Mouse (Mus musculus) cerebellum, adult 11-12 months (tissue): ENCODE data around the gene Rgs11.

Experiments used
- DNase-seq: peaks from one replicate; pipeline ENCODE4 v3.0.0; 2022

Rgs11 gene

DNA sequence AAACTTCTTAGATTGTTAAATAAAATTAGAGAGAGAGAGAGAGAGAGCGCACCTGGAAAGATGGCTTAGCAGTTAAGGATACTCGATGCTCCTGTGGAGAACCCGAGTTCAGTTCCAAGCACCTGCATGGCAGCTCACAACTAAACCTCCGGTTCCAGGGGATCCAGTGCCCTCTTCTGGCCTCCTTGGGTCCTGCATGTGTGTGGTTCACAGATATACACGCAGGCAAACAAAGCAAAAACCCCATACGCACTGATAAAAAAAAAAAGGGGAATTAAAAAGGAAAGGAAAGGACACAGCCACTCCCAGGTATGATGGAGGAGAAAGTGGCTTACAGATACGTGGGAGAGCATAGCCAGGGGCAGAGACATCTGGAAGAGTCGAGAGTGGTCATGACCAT is 30.1 kb downstream of the Rgs11 start:
- DNase-seq: no peak

DNA sequence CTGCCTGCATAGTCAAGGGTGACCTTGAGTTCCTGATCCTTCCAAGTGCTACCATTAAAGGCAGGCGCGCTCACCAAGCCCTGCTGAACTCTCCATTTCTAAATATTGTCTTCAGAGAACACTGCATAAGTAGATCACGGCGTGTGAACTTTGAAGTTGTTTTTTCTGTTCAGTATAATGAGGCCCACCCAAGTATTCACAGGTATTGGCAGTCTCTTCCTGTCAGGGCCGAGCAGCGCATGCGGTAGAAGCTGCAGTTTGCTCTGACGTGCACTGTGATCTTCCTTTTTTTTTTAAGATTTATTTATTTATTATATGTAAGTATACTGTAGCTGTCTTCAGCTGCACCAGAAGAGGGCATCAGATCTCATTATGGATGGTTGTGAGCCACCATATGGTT is 31.6 kb downstream of the Rgs11 start:
- no peak for DNase-seq

DNA sequence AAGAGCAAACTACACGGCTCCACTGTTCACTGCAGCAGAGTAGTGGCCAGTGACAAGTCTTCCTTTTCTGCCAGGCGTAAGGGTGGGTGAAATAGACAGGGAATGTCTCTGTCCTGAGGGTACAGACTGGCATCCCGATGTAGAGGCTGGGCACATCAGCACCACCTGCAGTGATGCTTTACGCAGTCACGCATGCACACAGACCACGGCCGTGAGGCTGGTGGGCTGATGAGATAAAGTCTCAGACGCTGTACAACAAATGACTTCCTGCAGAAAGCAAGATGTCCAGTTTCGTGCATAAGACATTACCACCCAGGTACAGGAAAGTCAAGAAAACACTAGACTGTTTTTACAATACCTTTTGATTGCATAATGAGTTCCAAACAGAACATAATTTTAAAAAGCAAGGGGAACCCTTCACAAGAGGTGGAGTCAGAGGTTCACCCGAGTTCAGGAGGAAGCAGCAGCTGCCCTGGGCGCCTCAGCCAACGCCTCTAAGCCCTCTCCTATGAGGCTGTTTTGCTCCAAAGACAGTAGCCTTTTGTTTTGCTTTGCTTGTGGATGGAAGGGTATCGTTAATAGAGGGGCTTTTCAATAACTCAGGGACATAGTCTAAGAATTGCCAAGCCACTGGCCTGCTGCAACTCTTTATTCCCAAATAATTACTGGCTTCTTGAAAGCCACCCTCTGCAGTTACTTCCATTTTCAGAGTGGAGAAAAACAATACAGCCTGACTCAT is 32.5 kb downstream of the Rgs11 start:
- DNase-seq: no peak

DNA sequence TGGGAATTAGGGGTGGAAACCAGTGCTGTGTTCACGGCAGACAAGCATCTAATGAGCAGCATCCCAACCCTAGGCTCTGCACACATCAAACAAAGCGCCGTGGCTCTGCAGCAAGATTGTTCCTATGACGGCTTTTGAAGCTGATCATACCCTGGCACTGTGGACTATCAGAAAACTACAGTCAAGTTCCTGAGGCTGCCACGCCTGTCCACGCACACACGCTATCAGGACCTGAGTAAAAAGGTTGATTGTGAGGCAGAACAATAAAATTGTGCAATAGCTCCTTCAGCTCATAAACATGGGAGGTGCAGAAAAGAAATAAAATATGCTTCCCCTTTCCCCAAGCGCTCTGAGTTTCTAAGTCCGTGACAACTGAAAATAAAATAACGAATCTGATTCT is 34.9 kb downstream of the Rgs11 start:
- DNase-seq: no peak

DNA sequence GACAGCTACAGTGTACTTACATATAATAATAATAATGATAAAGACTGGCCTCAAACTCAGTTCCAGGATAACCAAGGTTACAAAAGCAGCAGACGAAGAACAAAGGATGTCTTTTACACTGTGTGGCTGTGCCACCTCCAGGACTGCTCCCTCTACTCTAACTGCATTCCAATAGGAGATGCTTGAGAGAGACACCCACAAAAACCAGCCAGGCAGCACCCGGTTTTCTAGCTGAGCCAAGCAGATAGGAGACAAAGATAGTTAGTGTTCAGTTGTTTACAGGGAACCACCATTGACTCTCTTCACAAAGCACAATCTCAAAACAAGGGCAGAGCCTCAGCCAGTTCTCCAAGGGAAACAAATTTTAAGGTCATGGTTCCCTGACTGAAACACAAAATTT is 36.8 kb downstream of the Rgs11 start:
- no peak for DNase-seq

DNA sequence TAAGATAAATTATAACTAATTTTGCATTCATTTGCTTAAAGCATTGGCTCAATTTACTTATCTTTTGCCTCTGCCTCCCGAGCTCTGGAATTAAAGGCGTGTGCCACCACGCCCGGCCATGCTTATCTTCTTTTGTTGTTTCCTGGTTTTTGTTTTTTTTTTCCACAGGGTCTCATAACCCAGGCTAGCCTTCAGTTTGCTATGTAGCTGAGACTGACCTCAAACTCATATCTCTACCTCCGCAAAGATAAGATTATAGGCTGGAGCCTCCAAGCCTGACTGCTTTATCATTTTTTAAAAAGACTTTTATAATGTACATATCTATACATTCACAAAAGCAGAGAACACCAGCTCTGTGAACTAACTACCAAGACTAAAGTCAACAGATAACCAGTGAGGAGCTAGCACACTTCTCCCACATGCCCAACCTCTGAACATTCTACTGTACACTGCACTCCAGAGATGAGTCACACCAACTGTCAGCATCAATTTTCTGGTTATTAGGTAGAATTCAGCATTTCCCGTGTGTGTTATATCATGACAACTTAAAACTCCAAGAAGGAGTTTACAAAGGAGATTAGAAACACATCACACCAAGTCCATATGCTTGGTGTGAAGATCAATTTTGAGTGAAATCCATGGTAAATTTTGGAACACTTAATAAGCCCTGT is 37.5 kb downstream of the Rgs11 start:
- no peak for DNase-seq

DNA sequence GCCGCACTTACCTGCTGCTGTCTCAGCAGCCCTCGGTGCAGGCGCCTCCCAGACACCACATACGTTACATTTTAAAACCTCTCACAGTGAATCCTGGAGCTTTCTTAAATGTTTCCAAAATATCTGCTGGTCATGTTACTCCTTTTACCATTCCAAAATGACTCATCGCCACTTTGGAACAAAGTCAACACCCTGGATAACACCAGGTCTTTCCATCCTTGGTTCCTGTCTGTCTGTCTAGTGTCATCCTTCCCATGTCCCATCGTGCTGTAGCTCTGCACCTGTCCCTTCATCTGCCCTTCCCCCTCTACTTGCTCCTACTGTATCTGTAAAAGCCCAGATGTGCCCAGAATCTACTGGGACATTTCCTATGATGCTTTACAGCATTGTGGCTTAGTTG is 38.2 kb downstream of the Rgs11 start:
- DNase-seq: no peak

DNA sequence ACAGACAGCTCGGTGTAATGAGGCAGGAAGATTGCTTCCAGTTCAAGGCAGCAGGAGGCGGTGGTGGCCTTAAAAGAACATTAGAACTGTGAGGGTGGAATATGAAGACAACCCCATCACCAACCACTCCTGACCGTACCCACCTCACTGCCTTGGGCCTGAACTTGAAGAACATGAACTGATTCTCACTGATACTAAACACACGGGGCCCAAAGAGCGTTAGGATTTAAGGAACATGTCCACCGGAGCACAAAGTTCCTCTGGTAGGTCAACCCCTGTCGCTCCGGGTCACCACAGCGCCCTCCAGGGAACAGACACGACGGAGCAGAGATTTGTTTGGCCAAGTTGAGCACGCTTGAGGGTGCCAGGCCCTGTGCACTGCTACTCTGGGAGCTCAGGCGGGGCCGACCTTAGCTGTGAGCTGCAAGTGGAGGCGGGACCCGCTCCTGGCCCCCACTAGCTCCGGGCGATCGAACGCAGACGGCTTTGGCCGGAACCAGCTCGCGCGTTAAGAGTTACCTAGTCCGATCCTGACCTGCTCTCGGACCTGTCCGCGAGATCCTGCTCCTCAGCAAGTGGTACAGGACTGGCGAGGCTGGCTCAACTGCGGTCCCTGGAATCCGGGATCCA is 40.8 kb downstream of the Rgs11 start:
- no peak for DNase-seq

DNA sequence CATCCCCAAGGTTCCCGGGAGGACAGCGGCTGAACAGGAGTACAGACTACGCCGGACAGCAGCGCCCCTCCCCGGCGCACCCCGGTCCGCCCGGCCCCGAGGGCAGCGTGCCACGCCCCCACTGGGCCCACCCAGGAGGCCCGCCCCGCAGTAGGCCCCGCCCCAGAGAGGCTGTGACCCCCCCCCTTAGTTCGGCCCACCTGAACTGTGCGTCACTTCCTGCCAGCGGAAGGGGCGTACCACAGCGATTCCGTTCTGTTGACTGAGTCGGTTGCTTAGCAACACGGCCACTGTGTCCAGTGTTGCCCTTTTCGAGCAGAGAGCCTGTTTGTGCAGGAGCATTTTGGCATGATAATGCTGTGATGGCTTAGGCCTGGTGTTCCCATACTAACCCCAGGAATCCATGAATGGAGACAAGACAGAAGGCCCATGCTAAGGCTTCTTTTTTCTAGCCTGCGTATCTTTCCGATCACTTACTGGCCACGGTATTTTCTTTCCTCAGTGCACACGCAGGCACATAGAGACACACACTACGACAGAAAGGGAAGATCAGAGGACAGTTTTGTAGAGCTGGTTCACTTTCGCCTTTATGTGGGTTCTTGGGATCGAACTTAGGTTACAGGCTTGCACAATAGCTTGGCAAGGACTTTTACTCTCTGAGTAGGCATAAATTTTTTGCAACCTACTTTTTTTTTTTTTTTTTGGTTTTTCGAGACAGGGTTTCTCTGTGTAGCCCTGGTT is 41.5 kb downstream of the Rgs11 start, which contains the start of gene Fam234a:
Gene Fam234a, minus strand, starts transcription at position 142 of the 741 bp plus-strand sequence.
- peak; percentile 93 for DNase-seq

DNA sequence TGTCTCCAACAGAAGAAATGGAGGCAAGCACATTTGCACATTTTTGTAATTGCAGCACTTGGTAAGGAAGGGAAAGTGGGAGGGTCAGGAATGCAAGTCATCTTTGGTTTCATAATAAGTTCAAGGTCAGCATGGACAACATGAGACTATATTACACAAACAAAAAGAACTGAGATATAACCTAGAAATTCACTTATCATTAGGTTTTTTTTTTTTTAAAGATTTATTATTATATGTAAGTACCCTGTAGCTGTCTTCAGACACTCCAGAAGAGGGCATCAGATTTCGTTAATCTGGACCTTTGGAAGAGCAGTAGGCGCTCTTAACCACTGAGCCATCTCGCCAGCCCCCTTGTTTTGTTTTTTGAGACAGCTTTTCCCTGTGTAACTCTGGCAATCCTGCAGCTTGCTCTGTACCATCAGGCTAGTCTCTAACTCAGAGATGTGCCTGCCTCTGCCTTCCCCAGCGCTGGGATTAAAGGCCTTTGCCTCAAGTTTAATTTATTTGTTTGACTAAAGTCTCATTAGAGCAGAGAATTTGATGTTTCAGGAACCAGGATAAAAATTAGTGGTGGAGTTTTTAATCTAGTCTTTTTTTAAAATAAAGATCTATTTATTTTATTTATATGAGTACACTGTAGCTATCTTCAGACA is 49.3 kb downstream of the Rgs11 start:
- DNase-seq: no peak

DNA sequence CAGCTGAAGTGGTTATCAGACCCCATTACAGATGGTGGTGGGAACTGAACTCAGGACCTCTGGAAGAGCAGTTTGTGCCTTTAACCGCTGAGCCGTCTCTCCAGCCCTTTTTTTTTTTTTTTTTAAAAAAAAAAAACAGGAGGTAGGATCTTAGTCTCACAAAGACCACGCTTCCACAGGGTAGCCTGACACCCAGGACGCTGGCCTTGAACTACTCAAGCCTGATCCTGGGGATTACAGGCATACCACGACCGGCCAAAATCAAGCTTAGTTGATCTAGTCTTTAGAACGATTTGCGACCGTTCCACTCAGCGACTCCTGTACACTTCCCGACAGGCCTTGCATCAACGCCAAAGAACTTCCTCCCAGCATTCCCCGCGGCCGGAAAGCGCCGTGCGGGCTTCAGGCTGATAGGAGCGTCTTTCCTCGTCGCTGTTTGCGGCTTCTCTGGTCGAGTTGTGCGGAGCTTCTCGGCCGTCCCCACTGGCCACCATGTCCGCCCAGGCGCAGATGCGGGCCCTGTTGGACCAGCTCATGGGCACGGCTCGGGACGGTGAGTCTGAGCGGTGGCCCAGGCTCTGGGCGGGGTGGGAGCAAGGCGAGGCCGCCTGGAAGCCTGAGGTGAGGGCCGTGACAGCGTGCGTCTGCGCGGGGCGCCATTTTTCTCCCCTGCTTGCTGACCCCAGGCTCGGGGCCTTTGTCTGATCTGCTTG is 49.9 kb downstream of the Rgs11 start, which contains the start of gene Luc7l:
Gene Luc7l, plus strand, starts transcription at position 358 of the 713 bp plus-strand sequence.
- DNase-seq: peak; percentile 91

DNA sequence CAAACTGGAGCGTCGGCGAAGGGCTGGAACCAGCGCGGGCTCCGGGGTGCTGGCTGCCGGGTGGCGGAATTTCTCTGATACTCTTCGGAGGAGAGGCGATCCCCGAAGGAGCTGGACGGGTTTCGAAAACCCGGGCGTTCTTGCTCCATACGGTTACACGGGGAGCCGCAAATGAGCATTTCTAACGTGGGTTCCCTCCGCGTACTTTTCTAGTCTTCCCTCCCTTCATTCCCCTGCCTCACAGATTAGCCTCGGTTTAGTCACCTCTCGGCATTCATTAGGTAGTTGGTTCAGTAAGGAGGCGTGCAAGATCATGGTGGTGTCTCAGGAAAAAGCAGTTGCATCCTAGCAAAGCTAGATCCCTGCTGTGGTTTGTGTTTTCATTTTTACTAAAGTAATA is 50.6 kb downstream of the Rgs11 start:
- no peak for DNase-seq

DNA sequence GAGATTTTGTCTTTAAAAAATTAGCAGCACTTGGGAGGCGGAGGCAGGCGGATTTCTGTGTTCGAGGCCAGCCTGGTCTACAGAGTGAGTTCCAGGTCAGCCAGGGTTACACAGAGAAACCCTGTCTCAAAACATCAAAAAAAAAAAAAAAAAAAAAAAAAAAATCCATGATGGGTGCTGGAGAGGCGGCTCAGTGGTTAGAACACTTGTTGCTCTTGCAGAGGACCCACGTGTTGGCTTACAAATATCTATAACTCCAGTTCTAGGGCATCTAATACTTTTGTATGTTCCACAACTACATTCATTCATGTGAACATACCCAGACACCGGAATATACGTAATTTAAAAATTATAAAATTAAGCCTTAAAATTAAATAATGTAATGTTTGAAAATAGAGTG is 52.6 kb downstream of the Rgs11 start:
- DNase-seq: no peak
